Mouse (Mus musculus): Measurements from ENCODE around the gene Cstb.

Cstb gene

DNA sequence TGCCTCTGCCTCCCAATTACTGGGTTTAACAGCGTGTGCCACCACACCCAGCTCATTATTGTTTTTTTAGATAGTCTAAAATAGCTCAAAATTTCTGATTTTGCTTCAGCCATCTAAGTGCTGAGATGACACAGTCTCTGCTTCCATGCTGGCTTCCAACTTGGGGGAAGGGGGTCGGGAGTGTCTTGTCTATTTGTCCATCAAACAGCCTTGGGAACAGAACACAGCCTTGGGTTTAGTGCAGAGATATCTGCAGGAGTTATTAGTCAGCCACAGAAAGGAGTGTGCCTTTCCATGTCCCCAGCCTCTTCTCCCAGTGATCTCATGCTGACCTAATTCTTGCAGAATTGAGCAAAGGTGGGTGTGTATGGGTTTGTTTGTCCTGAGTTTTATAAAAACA, 6.7 kb upstream of the Cstb start:
- DNase-seq, result no peak

GRCm38 (mm10) chr10:78420929-78421328, 4.5 kb upstream of the Cstb start:
- DNase-seq, result no peak

DNA sequence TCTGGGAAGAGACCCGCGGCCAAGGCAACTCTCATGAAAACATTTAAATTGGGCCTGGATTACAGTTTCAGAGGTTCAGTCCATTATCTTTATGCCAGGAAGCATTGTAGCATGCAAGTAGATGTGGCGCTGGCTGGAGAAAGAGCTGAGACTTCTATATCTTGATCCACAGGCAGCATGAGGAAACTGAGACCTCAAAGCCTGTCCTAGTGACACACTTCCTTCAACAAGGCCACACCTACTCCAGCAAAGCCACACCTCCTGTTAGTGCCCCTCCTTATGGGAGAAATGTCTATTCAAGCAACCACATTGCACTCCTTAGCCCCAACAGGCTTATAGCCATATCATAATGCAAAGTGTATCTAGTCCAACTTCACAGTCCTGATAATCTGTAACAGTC, 2.9 kb upstream of the Cstb start:
- DNase-seq, result no peak

- no peak for DNase-seq
Measured at GRCm38 (mm10) chr10:78426117-78426735, 757 bp downstream of the Cstb start.

GRCm38 (mm10) chr10:78428070-78428469, 2.6 kb downstream of the Cstb start:
- DNase-seq, result no peak

- DNase-seq, result no peak
Measured at GRCm38 (mm10) chr10:78429180-78429579, 3.7 kb downstream of the Cstb start.

DNA sequence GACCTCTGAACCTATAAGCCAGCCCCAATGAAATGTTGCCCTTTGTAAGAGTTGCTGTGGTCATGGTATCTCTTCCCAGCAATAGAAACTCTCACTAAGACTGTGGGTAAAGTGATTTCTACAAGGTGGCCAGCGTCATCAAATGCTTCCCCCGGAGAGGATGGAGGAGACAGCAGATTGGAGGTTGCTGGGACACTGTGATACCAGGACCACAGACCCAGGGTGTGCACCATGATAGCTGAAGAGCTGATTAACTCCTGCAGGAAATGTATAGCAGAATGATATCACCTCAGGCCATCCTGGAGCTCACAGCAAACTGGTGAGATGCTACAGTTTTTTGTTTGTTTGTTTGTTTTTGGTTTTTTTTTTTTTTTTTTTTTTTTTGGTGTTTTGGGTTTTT, 4.3 kb downstream of the Cstb start:
- DNase-seq, result no peak

- DNase-seq, result no peak
Measured at GRCm38 (mm10) chr10:78432853-78433252, 7.4 kb downstream of the Cstb start.

DNA sequence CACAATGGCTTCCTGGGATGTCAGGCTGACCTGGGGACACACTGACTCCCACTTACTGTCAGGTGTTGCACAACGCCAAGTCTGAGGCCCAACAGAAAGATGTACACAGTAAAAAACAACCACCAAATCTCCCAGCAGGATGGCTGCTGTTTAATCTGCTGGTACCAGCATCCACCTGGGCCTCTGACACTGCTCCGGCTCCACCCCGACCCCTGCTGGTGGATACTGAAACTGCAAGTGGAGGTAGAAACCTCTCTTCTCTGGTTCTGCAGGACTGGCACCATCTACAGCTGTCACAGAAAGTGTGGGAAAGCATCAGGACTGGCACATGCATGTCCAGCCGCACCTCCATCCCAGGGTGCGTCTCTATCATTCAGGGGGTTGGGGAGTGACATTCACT, 12.6 kb downstream of the Cstb start:
- peak; percentile 88 for DNase-seq

- DNase-seq, result peak; percentile 39
Measured at GRCm38 (mm10) chr10:78439550-78439949, 14.1 kb downstream of the Cstb start.

GRCm38 (mm10) chr10:78439990-78440389, 14.5 kb downstream of the Cstb start:
- DNase-seq, result no peak

- peak; percentile 43 for DNase-seq
Measured at GRCm38 (mm10) chr10:78440812-78441211, 15.3 kb downstream of the Cstb start.

DNA sequence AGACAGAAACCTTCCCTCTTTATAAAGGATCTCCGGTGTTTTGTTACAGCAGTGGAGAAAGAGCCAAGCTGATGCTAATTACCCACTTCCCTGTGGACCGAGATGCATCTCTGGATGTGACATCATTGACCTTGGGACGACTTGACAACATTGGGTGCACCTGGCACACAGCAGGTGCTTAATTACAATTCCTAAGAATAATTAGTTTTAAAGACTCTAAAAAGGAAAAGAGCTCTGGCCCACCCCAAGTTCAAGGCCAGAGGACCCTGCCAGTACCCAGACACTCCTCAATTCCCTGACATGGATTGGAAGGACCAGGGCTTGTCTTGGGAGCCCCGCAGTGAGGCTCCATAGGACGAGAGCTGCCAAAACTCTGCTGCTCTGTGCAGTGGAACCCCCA, 16.1 kb downstream of the Cstb start:
- no peak for DNase-seq

GRCm38 (mm10) chr10:78442292-78442691, 16.8 kb downstream of the Cstb start:
- DNase-seq, result no peak

GRCm38 (mm10) chr10:78446195-78446594, 20.7 kb downstream of the Cstb start:
- DNase-seq, result no peak

DNA sequence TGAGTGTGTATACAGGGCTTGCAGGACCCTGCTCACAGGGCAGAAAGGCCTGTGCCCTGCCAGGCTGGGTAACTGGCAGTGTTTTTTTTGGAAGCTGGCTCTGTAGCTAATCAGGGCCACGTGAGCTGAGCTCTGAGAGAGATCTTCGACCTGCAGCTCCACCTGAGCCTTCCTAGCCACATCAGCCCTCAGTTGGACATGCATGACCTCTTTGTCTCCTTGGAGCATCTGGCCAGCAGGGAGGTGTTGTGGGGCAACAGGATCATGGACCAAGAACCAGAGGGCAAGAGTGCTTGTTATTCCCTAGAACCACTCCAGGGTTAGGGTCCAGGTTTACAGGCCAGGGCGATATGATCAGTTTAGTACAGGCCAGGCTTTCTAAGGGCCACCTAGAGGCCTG, 21.9 kb downstream of the Cstb start:
- DNase-seq, result no peak

- DNase-seq, result no peak
Measured at GRCm38 (mm10) chr10:78450761-78451160, 25.3 kb downstream of the Cstb start.

- DNase-seq, result no peak
Measured at GRCm38 (mm10) chr10:78452641-78453040, 27.2 kb downstream of the Cstb start.

GRCm38 (mm10) chr10:78456696-78457095, 31.2 kb downstream of the Cstb start:
- no peak for DNase-seq

- peak; percentile 45 for DNase-seq
Measured at GRCm38 (mm10) chr10:78457495-78458347, 32.3 kb downstream of the Cstb start.

GRCm38 (mm10) chr10:78458348-78459111, 33.1 kb downstream of the Cstb start:
- DNase-seq, result no peak

DNA sequence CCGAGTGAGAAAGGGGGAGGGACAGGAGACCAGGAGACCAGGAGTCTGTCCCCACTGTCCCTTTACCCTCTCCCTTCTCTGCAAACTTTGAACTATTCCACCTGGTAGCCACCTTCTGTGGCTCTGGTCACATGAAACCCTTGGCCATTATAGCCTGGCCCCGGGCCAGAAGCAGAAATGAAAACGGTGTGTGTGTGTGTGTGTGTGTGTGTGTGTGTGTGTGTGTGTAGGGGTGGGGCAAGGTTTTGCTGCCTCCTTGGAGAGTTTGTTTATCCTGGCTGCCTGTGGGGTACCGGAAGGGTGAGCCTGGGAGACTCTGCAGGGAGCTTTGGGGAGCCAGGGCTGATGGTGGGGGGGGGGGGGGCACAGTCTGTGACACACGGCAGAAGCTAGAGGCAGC, 35.0 kb downstream of the Cstb start:
- DNase-seq, result no peak

- DNase-seq, result no peak
Measured at GRCm38 (mm10) chr10:78461767-78462166, 36.3 kb downstream of the Cstb start.

All from right cerebral cortex, postnatal 14 days (tissue).